Mouse (Mus musculus): Measurements from ENCODE around the gene Pde4c.

Pde4c gene

DNA sequence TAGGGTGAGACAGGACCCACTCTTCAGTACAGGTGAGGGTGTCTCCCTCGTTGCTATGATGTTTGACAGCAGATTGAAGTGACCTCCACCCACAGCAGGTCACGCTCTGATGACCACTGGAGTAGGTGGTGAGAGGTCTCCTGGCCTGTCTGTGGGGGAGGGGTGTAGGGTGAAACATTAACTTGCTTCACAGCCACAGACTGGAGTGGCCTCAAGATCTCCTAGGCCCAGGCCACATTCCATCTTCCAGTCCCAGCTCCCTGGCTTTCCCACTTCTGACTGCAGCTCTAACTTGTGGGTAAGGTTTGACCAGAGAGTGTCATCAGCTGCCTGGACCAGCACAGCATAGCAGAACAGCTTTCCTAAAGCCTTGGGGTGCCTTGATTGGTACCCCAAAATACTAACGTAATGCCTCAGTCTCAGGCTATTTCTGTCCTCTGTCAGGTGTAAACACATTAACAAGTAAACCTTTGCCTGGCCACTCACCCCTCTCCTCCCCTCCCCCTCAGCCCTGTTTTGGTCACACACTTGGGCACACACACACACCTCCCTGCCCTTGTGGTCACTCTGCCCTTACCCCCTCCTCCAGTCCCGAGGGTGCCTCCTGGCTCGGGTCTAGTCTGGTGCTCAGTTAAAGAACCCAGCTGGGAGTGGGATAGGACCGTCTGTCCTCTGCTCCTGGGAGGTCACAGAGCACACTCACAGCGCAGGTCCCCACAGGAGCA is at the start of gene Pde4c:
Gene Pde4c, plus strand, starts transcription at position 235 of the 725 bp plus-strand sequence.
- no peak for DNase-seq (ENCODE audit: low spot score in 2 of 2)

DNA sequence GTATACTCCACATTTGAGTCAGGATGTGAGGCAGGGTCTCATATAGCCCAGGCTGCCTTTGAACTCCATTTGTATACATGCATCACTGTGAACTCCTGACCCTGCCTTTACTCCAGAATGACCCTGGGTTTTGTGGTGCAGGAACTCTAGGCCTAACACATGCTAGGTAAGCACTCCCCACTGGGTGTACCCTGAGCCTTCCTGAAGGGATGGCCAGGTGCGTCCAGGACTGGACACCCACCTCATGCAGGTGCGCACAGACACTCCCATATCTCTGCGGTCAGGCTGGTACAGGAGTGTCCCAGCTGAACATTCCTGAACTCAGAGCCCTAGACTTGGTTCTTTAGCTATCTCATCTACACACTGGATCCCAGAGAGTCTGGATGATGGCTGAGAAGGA is 49.4 kb upstream of the Pde4c start:
- DNase-seq (ENCODE audit: low spot score in 2 of 2), result no peak

DNA sequence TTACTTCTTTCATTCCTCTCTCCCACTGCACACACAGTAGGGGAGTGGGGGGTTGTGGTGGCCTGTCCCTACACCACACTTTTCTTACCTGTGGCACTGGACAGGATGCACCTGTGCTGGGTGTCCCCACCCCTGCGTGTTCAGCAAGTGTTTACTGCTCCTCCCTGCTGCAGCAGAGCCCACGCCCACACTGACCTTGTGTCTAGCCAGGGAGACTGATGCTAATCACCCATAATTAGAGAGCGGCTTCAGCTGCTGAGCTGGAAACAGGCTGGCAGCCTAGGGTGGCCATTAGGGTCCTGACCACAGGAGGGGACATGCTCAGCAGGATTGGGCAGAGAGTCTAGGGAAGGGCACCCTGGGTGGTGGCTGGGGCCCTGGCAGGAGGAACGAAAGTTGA is 48.8 kb upstream of the Pde4c start:
- no peak for DNase-seq (ENCODE audit: low spot score in 2 of 2)

DNA sequence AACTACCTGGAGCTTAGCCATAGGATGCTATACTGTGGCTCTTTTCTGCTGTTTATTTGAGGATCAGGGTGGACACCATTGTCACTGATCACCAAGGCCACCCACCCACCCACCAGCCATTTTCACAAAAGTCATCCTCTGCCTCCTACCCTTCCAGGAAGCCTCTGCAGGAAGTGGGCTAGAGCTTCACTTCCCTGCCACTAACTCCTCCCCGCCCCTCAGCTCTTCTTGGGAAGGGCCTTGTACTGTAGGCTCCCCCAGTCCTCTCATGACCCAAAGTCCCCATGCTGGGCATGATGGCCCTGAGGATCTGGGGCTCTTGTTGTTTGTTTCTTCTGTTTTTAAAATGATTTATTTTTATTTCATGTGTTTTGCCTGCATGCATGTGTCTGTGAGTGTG is 48.2 kb upstream of the Pde4c start:
- DNase-seq (ENCODE audit: low spot score in 2 of 2), result no peak

DNA sequence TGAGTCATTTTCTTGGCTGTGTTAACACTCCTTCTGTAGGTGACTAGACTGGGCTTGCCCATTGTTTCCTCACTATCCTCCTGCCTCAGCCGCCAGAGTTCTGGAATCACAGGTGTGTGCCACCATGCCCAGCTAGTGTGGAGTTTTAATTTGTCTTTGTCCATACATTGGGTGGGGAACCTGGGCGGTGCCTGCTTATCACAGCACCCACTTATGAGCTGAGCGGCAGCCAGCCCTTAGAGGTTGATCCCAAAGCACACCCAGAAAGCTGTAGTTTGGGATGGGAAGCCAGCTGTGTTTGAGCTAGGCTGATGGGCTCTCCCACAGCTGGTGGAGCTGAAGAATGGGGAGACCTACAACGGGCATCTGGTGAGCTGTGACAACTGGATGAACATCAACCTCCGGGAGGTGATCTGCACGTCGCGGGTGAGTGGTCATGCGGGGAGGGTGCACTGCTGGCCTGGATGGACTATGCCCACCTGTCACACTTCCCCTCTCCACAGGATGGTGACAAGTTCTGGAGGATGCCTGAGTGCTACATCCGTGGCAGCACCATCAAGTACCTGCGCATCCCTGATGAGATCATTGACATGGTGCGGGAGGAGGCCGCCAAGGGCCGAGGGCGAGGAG is 46.0 kb upstream of the Pde4c start:
- DNase-seq (ENCODE audit: low spot score in 2 of 2), result no peak

- no peak for DNase-seq (ENCODE audit: low spot score in 2 of 2)
Measured at GRCm38 (mm10) chr8:70678679-70679078, 44.8 kb upstream of the Pde4c start.

DNA sequence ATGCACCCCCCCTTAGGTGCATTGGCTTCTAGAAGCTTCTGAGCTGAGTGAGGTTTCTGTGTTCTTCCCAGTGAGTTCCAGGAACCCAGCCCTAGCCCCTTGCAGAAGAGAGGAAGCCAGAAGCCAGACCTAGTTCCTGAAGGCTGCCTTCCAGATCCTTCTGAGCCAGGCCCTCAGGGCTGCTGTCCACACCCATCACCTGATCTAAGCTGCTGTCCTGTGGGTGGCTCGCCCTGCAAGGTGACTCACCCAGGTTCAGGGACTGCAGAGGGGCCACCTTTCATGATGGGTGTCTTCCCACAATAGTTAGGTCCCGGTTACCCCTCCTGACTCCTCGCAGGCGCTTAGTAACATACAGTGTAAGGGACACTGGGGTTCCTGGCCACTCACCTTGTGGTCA is 44.1 kb upstream of the Pde4c start:
- no peak for DNase-seq (ENCODE audit: low spot score in 2 of 2)

GRCm38 (mm10) chr8:70680039-70680438 is 43.5 kb upstream of the Pde4c start:
- DNase-seq (ENCODE audit: low spot score in 2 of 2), result no peak

DNA sequence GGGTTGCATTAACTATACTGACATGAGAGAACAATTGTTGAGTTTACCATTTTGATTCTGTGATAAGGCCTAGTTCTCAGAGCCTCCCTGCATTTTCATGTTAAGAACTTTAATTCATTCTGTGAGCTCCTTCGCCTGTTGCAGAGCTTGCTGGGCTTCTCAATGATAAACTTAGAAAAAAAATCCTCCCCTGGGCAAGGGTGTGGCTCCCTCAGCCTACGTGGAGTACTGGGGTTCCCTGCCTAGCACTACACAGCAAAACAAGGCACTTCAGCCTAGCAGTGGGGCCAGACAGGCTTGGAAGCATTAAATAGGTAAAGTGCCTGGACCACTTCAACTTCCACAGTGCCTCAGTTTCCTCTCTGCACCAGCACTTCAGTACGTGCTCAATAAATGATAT is 42.1 kb upstream of the Pde4c start:
- no peak for DNase-seq (ENCODE audit: low spot score in 2 of 2)

- peak; percentile 62 to 67 for DNase-seq (ENCODE audit: low spot score in 2 of 2)
Measured at GRCm38 (mm10) chr8:70682193-70682592, 41.3 kb upstream of the Pde4c start.

- no peak for DNase-seq (ENCODE audit: low spot score in 2 of 2)
Measured at GRCm38 (mm10) chr8:70682692-70683091, 40.8 kb upstream of the Pde4c start.

GRCm38 (mm10) chr8:70684291-70684690 is 39.2 kb upstream of the Pde4c start:
- peak; percentile 83 to 88 for DNase-seq (ENCODE audit: low spot score in 2 of 2)

DNA sequence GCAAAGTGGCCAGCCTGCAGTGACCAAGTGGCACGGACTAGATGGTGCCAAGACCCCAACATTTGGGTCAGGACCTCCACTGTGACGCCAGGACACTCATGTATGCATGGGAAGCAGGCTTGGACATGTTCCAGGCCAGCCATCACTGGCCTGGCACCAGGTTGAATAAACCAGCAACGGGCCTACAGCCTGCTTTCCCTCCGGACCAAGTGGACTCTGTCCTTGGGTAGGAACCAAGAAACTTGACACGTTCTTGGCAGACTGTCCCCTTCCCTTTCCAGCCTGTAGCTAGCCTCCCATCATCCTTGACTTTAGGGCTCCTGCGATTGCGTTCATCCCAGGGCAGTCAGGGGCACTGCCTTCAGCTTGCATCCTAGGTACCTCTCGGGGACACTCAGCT is 35.9 kb upstream of the Pde4c start:
- DNase-seq (ENCODE audit: low spot score in 2 of 2), result no peak

DNA sequence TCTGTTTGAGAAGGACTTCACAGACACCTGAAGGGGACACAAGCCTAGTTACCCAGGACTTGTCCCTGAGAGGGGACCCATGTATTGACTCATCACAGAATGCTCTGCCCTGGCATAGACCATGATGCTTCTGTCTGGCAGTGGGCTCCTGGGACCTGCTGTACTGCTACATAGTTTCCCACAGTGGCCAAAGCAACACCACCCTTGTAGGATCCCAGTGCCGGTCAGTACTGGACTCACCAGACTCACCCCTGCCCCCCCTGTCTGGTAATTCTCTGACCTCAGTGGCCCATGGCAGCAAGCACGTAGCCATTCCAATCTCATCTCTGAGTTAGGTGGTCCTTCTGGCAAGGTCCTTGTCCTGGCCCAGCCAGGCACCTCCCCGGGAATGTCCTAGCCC is 35.4 kb upstream of the Pde4c start:
- DNase-seq (ENCODE audit: low spot score in 2 of 2), result no peak

DNA sequence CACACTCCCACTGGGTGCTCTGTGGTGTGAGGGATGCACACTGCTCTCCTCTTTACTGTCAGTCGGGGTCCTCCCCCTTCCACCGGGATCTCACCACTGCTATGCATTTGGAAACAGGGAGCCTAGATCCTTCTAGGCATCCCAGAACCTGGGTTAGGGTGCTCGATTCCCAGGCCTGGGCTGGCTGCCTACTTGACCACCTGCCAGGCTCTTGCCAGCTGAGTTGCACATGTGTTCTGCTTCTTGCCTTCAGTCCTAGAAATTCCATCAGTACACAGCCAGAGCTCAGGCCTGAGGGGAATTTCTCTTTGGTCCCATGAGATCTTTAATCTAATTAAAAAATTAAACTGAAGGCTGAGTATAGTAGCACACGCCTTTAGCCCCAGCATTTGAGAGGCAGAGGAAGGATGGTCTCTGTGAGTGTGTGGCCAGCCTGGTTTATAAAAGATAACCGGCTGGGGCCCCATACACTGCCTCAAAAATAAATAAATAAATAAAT is 33.6 kb upstream of the Pde4c start:
- no peak for DNase-seq (ENCODE audit: low spot score in 2 of 2)

GRCm38 (mm10) chr8:70691230-70691629 is 32.3 kb upstream of the Pde4c start:
- no peak for DNase-seq (ENCODE audit: low spot score in 2 of 2)

- DNase-seq (ENCODE audit: low spot score in 2 of 2), result no peak
Measured at GRCm38 (mm10) chr8:70691727-70692231, 31.7 kb upstream of the Pde4c start.

- DNase-seq (ENCODE audit: low spot score in 2 of 2), result no peak
Measured at GRCm38 (mm10) chr8:70693636-70694035, 29.9 kb upstream of the Pde4c start.

DNA sequence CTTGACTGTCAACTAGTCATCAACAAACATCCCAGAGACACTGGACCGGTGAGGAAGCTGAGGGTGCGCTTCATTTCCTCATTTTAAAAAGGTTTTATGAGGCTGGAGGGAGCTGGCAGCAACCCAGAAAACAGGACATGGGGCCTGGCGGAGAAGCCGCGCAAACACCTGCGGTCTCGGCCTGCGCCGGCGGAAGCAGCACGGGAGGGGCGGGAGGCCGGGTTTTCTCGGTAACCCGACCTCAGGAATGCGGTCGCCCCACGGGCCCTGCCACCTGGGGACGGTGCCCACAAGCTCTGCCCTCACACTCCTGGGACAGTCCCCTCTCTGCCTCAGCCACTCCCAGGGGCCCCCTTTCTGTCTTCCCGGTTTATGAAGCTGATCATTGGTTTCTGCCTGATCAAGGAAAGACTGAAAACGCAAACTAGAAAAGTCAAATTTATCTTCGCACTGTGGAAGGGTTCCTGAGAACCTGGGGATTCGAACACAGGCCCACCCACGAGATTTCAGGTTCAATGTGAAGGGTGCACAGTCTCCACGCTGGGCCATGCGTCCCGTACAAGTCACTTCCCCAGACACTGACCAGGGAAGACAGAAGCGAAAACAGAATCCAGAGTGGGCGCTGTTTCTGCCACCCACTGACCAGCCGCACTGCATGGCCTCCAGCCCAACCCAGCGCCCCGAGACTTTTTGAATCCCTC is 28.1 kb upstream of the Pde4c start:
- DNase-seq (ENCODE audit: low spot score in 2 of 2), result no peak

GRCm38 (mm10) chr8:70696019-70696885 is 27.3 kb upstream of the Pde4c start:
- DNase-seq (ENCODE audit: low spot score in 2 of 2), result no peak

DNA sequence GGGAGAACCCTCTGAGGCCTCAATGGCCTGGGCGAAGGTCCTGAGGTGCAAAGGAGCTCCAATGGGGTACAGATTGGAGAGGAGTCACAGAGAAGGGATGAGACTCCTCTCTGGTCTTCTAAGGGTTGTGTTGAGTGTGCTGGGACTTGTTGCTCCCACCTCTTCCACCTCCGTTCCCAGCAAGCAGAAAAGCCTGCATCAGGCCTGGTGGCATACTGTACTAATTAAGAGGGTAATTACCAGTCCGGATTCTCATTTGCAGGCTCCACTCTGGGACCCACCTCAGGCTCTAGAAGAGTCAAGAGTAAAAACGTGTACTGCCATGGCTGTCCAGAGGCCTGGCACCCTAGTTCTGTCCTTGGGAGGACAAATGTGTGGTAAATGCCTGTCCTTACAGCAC is 26.6 kb upstream of the Pde4c start:
- DNase-seq (ENCODE audit: low spot score in 2 of 2), result no peak
